Mouse (Mus musculus): ENCODE results near the gene Olfr353. TPM values are rescaled to one million over a fixed set of nuclear protein-coding genes. Genes with fewer than 3 reads are reported as not detected.

The Olfr353 gene
- not detected for polyA plus RNA-seq (2015; fragmentation: Illumina TruSeq; extraction: RNeasy Lipid Tissue Mini Kit (QIAGEN cat#74804); ENCODE audit: insufficient read depth, low read depth, low replicate concordance)

GRCm38 (mm10) chr2:36892836-36893235 lies at the start of gene Olfr353:
TSS of gene Olfr353 (minus strand) at chr2:36892936.

GRCm38 (mm10) chr2:36936821-36937220 lies 44.1 kb upstream of the Olfr353 start, which contains the start of gene Olfr356:
TSS of gene Olfr356 (plus strand) at chr2:36937121.

GRCm38 (mm10) chr2:36928797-36929196 lies 36.1 kb upstream of the Olfr353 start, which contains the start of gene Olfr355:
TSS of gene Olfr355 (minus strand) at chr2:36928897.

GRCm38 (mm10) chr2:36905380-36905779 lies 12.6 kb upstream of the Olfr353 start, which contains the start of gene Olfr354:
TSS of gene Olfr354 (plus strand) at chr2:36905680.

GRCm38 (mm10) chr2:36868160-36868559 lies 24.6 kb downstream of the Olfr353 start, which contains the start of gene Olfr352:
TSS of gene Olfr352 (plus strand) at chr2:36868460.

GRCm38 (mm10) chr2:36862560-36862959 lies 30.2 kb downstream of the Olfr353 start, which contains the start of gene Olfr351:
TSS of gene Olfr351 (minus strand) at chr2:36862660.

GRCm38 (mm10) chr2:36846010-36846409 lies 46.7 kb downstream of the Olfr353 start, which contains the start of gene Olfr350:
TSS of gene Olfr350 (plus strand) at chr2:36846310.

Other genes starting within 250 kb of the Olfr353 start
- gene Olfr346, start 207.1 kb downstream of the Olfr353 start, polyA plus RNA-seq (2015; fragmentation: Illumina TruSeq; extraction: RNeasy Lipid Tissue Mini Kit (QIAGEN cat#74804); ENCODE audit: insufficient read depth, low read depth, low replicate concordance): not detected
- gene Olfr347, start 161.0 kb downstream of the Olfr353 start, polyA plus RNA-seq (2015; fragmentation: Illumina TruSeq; extraction: RNeasy Lipid Tissue Mini Kit (QIAGEN cat#74804); ENCODE audit: insufficient read depth, low read depth, low replicate concordance): not detected
- not detected for gene Olfr348, start 108.7 kb downstream of the Olfr353 start, polyA plus RNA-seq (2015; fragmentation: Illumina TruSeq; extraction: RNeasy Lipid Tissue Mini Kit (QIAGEN cat#74804); ENCODE audit: insufficient read depth, low read depth, low replicate concordance)
- gene Olfr50, start 102.4 kb downstream of the Olfr353 start, polyA plus RNA-seq (2015; fragmentation: Illumina TruSeq; extraction: RNeasy Lipid Tissue Mini Kit (QIAGEN cat#74804); ENCODE audit: insufficient read depth, low read depth, low replicate concordance): not detected
- not detected for gene Olfr3, start 75.9 kb downstream of the Olfr353 start, polyA plus RNA-seq (2015; fragmentation: Illumina TruSeq; extraction: RNeasy Lipid Tissue Mini Kit (QIAGEN cat#74804); ENCODE audit: insufficient read depth, low read depth, low replicate concordance)
- gene Olfr350, start 46.6 kb downstream of the Olfr353 start, polyA plus RNA-seq (2015; fragmentation: Illumina TruSeq; extraction: RNeasy Lipid Tissue Mini Kit (QIAGEN cat#74804); ENCODE audit: insufficient read depth, low read depth, low replicate concordance): not detected
- gene Olfr351, start 30.3 kb downstream of the Olfr353 start, polyA plus RNA-seq (2015; fragmentation: Illumina TruSeq; extraction: RNeasy Lipid Tissue Mini Kit (QIAGEN cat#74804); ENCODE audit: insufficient read depth, low read depth, low replicate concordance): not detected
- not detected for gene Olfr352, start 24.5 kb downstream of the Olfr353 start, polyA plus RNA-seq (2015; fragmentation: Illumina TruSeq; extraction: RNeasy Lipid Tissue Mini Kit (QIAGEN cat#74804); ENCODE audit: insufficient read depth, low read depth, low replicate concordance)
- gene Olfr354, start 12.7 kb upstream of the Olfr353 start, polyA plus RNA-seq (2015; fragmentation: Illumina TruSeq; extraction: RNeasy Lipid Tissue Mini Kit (QIAGEN cat#74804); ENCODE audit: insufficient read depth, low read depth, low replicate concordance): not detected
- not detected for gene Olfr355, start 36.0 kb upstream of the Olfr353 start, polyA plus RNA-seq (2015; fragmentation: Illumina TruSeq; extraction: RNeasy Lipid Tissue Mini Kit (QIAGEN cat#74804); ENCODE audit: insufficient read depth, low read depth, low replicate concordance)
- not detected for gene Olfr356, start 44.2 kb upstream of the Olfr353 start, polyA plus RNA-seq (2015; fragmentation: Illumina TruSeq; extraction: RNeasy Lipid Tissue Mini Kit (QIAGEN cat#74804); ENCODE audit: insufficient read depth, low read depth, low replicate concordance)
- gene Olfr357, start 100.9 kb upstream of the Olfr353 start, polyA plus RNA-seq (2015; fragmentation: Illumina TruSeq; extraction: RNeasy Lipid Tissue Mini Kit (QIAGEN cat#74804); ENCODE audit: insufficient read depth, low read depth, low replicate concordance): not detected
- gene Olfr358, start 116.4 kb upstream of the Olfr353 start, polyA plus RNA-seq (2015; fragmentation: Illumina TruSeq; extraction: RNeasy Lipid Tissue Mini Kit (QIAGEN cat#74804); ENCODE audit: insufficient read depth, low read depth, low replicate concordance): not detected
- not detected for gene Olfr360, start 172.8 kb upstream of the Olfr353 start, polyA plus RNA-seq (2015; fragmentation: Illumina TruSeq; extraction: RNeasy Lipid Tissue Mini Kit (QIAGEN cat#74804); ENCODE audit: insufficient read depth, low read depth, low replicate concordance)
- gene Olfr361, start 196.4 kb upstream of the Olfr353 start, polyA plus RNA-seq (2015; fragmentation: Illumina TruSeq; extraction: RNeasy Lipid Tissue Mini Kit (QIAGEN cat#74804); ENCODE audit: insufficient read depth, low read depth, low replicate concordance): not detected
- not detected for gene Olfr362, start 225.0 kb upstream of the Olfr353 start, polyA plus RNA-seq (2015; fragmentation: Illumina TruSeq; extraction: RNeasy Lipid Tissue Mini Kit (QIAGEN cat#74804); ENCODE audit: insufficient read depth, low read depth, low replicate concordance)
- not detected for gene Olfr364-ps1, start 246.4 kb upstream of the Olfr353 start, polyA plus RNA-seq (2015; fragmentation: Illumina TruSeq; extraction: RNeasy Lipid Tissue Mini Kit (QIAGEN cat#74804); ENCODE audit: insufficient read depth, low read depth, low replicate concordance)